Mouse (Mus musculus) small intestine, adult 2 months (tissue): Measurements from ENCODE around the gene Ddah1. TPM values are rescaled to one million over a fixed set of nuclear protein-coding genes. Genes with fewer than 3 reads are reported as not detected.
"Not testable (repeated sequence)": the region's sequence is repeated elsewhere in the genome, so short reads cannot be mapped to it uniquely, and the experiment has no call there.

Source experiments
- H3K27ac ChIP-seq: fragments of 200-500 bp; 2 replicates; pipeline ENCODE4 v1.5.1; 2012; ENCODE audit warnings: low read depth, low read length, control low read depth, inconsistent platforms; ENCODE audit not compliant: insufficient read depth
- H3K27me3 ChIP-seq: fragments of 200-500 bp; 2 replicates; pipeline ENCODE4 v1.6.1; 2012; ENCODE audit warnings: mild to moderate bottlenecking, moderate library complexity, low read length, inconsistent platforms; ENCODE audit not compliant: control insufficient read depth, insufficient read depth
- H3K36me3 ChIP-seq: fragments of 200-500 bp; 2 replicates; pipeline ENCODE4 v1.6.1; 2012; ENCODE audit warnings: mild to moderate bottlenecking, low read length, control low read depth, inconsistent platforms; ENCODE audit not compliant: control insufficient read depth, insufficient read depth
- H3K4me1 ChIP-seq: fragments of 200-500 bp; 2 replicates; pipeline ENCODE4 v1.6.1; 2012; ENCODE audit warnings: low read length, inconsistent platforms, mixed read lengths; ENCODE audit not compliant: control insufficient read depth, insufficient read depth, insufficient read length
- H3K4me3 ChIP-seq: fragments of 200-500 bp; 2 replicates; pipeline ENCODE4 v1.5.1; 2012; ENCODE audit warnings: low read depth, mild to moderate bottlenecking, control low read depth, inconsistent platforms, low read length, moderate library complexity
- CTCF ChIP-seq: fragments of 200-500 bp; IDR thresholded peaks from 2 replicates; pipeline ENCODE4 v1.5.1; 2012; ENCODE audit warnings: low read depth, mild to moderate bottlenecking, control low read depth, inconsistent platforms, low read length, moderate library complexity, mixed read lengths; ENCODE audit not compliant: insufficient replicate concordance, insufficient read length; ENCODE audit errors: extremely low read depth
- POLR2A ChIP-seq: fragments of 200-500 bp; IDR thresholded peaks from 2 replicates; pipeline ENCODE4 v1.6.1; 2012; ENCODE audit warnings: low read depth, mild to moderate bottlenecking, control low read depth, inconsistent platforms, low read length, moderate library complexity
- WGBS: fragments of 180-500 bp; shearing (Covaris S2); methylation state at CpG from one replicate; pipeline ENCODE4 v1.1.7; 2018; 5-methylcytosine and 5-hydroxymethylcytosine counted together
- polyA plus RNA-seq: library from polyadenylated mRNA; depleted of rRNA; stranded (reverse); fragments of >200 nt; gene quantifications from 2 replicates; pipeline ENCODE4 v1.2.3, GENCODE M21; 2012

Gene Ddah1
- polyA plus RNA-seq, 1 experiment: 1.7 TPM

DNA sequence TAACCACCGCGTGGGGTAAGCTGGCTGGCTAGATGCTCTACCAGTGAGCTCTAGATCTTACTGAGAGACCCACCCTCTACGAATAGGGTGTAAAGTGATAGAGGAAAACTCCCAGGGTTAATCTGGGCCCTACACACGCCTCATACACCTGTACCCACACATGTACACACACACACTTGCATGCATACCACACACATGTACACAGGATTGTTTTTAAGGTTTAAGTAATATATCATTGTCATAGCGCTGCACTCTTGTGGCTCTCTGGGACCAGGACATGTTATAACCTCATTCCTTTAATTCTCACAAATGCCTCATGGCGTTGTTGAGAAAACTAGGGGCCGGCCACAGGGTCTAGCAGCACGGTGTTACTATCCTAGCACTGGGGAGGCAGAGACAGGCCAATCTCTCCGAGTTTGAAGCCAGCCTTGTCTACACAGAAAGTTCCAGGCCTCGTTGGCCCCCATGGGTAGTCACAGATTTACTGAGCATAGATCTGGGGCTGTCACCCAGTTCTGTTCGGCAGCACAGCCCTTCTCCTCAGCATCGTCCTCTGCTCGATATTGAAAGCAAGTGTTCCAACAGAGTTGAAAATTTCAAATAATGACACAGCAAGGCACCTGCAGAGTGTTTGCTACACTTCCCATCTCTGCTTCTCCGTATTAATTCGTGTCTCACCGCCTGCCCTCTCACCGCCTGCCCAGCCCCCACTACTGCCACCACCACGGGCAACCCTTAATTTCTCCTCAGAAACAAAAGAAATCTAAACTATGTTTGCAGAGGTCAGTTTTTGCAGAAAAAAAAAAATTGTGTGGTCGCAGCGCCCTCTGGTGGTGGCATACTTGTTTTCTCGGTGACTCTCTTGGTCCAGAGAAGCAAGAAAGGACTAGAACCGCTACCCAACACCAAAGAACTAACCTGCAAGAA is 146.6 kb downstream of the Ddah1 start:
- H3K4me3 ChIP-seq: no peak overlapping the region
- WGBS: 49% methylated on average over 22 of the region's 22 CpGs
- no peaks in the 10 kb centered on the region; the same call in 1 of the 2 replicates for H3K4me1 ChIP-seq
- TF ChIP-seq POLR2A: no peak
- TF ChIP-seq CTCF: peak; percentile 75; the same call in 1 of the 2 replicates
- H3K27me3 ChIP-seq: no peaks in the 10 kb centered on the region
- no peak overlapping the region for H3K27ac ChIP-seq
- no peaks in the 10 kb centered on the region for H3K36me3 ChIP-seq

DNA sequence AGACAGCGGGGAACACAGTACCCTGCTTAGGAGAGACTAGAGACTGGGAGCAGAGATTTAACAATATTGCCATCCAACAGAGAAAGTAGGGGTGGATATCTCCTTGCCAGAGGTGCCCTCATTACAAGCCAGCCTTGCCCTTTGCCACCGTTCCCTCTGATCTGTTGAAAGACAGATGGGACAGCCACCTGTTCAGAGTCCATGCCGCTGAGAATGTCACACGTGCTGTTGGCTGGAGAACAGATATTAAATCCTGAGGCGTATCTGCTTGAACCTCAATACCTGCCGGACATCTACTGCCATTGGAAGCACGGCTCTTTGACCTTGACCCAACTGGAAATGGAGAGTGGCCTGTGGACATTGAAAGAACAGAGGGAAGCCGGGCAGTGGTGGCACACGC is 148.1 kb downstream of the Ddah1 start:
- Histone ChIP-seq H3K27ac (no peak overlapping the region), H3K27me3 (no peaks in the 10 kb centered on the region), H3K4me3 (no peak overlapping the region), H3K36me3 (no peaks in the 10 kb centered on the region), H3K4me1 (no peaks in the 10 kb centered on the region; the same call in 1 of the 2 replicates)
- 62% methylated on average over 9 of the region's 9 CpGs for WGBS
- TF ChIP-seq POLR2A: no peak
- no peak for TF ChIP-seq CTCF

DNA sequence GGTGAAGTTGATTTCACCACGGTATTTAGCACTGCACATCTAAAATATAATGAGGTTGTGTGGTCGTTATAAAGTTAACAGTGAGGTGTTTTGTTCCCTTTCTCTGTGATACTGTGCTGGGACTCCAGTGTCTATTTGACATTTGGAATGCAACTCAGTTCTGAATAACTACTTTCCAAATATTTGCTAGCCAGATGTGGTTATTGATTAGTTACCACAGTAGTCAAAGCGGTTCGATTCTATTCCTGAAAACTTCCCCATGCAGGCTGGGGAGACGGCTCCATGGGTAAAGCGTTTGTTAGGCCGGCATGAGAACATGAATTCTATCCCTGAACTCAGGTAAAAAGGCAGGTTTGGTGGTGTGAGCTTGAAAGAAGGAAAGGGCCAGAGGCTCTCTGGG is 154.0 kb downstream of the Ddah1 start:
- WGBS: 75% methylated on average over 7 of the region's 7 CpGs
- Histone ChIP-seq H3K27me3 (no peaks in the 10 kb centered on the region), H3K27ac (no peak overlapping the region), H3K4me3 (no peak overlapping the region), H3K4me1 (no peaks in the 10 kb centered on the region), H3K36me3 (no peaks in the 10 kb centered on the region)
- TF ChIP-seq POLR2A (no peak), CTCF (no peak)

DNA sequence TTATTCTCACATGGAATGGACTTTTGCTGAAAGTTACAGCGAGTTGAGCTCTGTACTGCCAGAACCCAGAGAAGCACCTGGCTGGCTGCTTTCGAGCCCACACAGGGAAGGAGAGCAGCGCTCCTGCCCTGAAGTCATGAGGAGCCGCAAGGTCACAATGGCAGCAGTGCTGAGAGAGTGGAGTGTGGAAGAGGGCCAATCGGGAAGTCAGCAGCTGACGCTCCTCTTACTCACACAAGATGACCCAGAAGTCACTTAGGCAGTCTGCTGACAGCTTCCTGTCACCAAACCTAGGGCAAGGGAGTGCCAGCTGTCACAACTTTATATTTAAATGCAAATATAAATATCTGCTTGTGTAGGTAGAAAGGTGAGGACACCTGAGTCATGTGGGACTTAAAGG is 154.8 kb downstream of the Ddah1 start:
- no peak for TF ChIP-seq CTCF
- no peak for TF ChIP-seq POLR2A
- 73% methylated on average over 6 of the region's 6 CpGs for WGBS
- H3K27me3 ChIP-seq: no peaks in the 10 kb centered on the region
- no peak overlapping the region for H3K27ac ChIP-seq
- no peak overlapping the region for H3K4me3 ChIP-seq
- no peaks in the 10 kb centered on the region for H3K4me1 ChIP-seq
- no peaks in the 10 kb centered on the region for H3K36me3 ChIP-seq

DNA sequence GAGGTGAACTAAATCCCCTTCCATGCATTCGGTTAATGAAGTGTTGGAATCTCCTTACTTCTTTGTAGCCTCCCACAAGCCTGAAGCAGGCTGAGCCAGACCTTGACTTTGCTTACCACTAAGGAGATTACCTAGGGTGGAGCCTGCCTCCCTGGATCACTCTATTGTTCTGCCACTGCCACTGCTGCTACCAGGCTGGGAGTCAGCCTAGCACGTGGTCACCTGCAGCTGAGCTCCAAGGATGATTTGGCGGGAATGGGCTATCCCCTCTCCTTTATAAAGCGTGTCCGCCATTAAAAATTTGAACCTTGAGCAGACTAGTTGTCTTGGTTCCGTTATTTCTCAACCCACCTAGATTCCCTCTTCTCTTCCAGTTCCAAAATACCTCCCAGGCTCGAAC is 155.5 kb downstream of the Ddah1 start:
- not testable (repeated sequence) for H3K27me3 ChIP-seq, H3K4me3 ChIP-seq, H3K4me1 ChIP-seq, H3K27ac ChIP-seq, H3K36me3 ChIP-seq
- 77% methylated on average over 7 of the region's 7 CpGs for WGBS

DNA sequence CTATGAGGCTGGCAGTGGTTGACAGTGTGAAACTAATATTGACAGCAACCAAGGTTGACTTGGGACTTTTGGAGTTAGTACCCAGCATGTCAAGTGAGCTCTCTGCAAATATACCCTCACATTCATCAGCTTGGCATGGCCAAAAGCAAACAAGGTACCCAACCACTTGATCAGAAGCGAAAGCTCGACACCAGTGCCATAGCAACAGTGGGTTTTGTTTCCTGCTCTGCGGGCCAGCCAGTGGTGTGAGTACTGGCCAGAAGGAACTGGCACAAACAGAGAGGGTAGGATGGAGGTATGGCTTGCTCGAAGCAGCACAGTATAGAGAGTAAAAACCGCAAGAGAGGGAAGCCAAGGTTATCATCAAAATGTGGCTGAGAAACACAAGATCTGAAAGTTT is 157.9 kb downstream of the Ddah1 start:
- WGBS: 77% methylated on average over 5 of the region's 5 CpGs
- Histone ChIP-seq H3K4me3 (no peak overlapping the region), H3K4me1 (no peaks in the 10 kb centered on the region), H3K27me3 (no peaks in the 10 kb centered on the region), H3K27ac (no peak overlapping the region), H3K36me3 (no peaks in the 10 kb centered on the region)
- TF ChIP-seq POLR2A (no peak), CTCF (no peak)

DNA sequence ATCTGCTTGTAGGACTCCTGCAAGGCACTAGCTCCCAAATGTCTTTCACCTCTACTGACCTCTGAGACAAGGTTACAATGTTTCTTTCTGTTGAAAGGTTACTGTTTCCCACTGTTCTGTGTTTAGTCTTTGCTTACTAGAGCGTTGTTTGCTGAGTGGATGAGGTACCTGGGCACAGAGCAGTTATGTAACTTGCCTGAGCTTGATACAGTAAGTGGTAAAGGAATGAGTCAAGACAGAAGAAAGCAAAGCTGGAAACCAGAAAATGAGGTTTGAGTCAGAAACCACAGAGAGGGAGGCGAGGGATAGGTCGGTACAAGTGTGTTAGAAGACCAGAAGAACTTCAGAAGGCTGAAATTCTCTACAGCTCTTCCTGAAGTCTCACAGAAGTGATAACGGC is 158.4 kb downstream of the Ddah1 start:
- H3K36me3 ChIP-seq: no peaks in the 10 kb centered on the region
- no peak for TF ChIP-seq CTCF
- TF ChIP-seq POLR2A: no peak
- WGBS: 81% methylated on average over 4 of the region's 4 CpGs
- H3K27ac ChIP-seq: no peak overlapping the region
- no peaks in the 10 kb centered on the region for H3K27me3 ChIP-seq
- H3K4me1 ChIP-seq: no peaks in the 10 kb centered on the region
- no peak overlapping the region for H3K4me3 ChIP-seq
